Mouse (Mus musculus): ENCODE results near the gene Rhbg. TPM values are rescaled to one million over a fixed set of nuclear protein-coding genes. Genes with fewer than 3 reads are reported as not detected.
A peak's percentile ranks its signal among the peaks of the same experiment; 100 is the strongest.

Gene Rhbg
- polyA plus RNA-seq, 1 experiment from 2014 or later, result 6.7 TPM

DNA sequence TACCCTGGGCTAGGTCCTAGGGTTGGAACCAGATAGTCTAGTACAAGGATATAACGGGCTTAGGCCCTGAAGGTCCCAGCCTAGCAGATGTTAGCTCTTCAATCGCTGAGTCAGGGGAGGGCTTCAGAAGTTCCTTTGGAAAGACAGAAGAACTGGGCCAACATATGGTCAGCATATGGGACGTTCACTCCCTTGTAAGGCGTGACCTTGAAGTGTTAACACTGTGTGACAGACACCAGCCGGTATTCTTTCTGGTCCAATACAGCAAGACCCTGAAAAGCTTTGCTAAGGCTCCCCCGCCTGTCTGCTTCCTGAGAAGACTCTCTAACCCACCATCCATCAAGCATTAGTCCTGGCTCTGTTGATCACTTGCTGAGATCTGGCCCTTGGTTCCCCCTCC, 1.4 kb upstream of the Rhbg start:
- H3K4me3 ChIP-seq, result no peak overlapping the region
- ATAC-seq (ENCODE audit: insufficient number of reproducible peaks, insufficient read depth, low FRiP score, low TSS enrichment, low read depth), result no peak
- H3K4me1 ChIP-seq, result peaks cover 7% of the 10 kb centered on the region
- H3K9ac ChIP-seq, result no peak overlapping the region
- H3K4me2 ChIP-seq, result no peak overlapping the region
- peaks cover 55% of the 10 kb centered on the region for H3K27me3 ChIP-seq
- WGBS, result 57% methylated on average over 6 of the region's 6 CpGs
- no peak overlapping the region for H3K27ac ChIP-seq
- H3K36me3 ChIP-seq, result no peaks in the 10 kb centered on the region
- H3K9me3 ChIP-seq, result no peaks in the 10 kb centered on the region

DNA sequence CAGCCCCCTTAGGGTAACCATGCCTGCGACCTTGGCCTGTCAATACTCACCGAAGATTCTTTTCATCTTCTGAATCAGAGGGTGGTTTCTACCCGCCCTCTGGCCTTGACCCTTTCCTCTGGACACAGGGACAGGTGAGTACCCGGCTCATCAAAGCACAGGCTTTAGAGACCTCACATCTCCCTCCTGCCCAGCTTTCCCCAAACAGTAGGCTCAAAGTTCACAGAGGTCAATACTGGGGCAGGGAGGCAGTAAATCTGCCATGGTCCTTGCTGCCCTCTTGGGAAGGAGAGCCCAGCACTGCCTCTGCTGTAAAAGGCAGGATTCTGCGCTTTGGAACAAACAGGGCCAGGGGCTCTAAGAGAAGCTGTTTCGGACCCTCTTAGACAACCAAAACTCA, 1.8 kb downstream of the Rhbg start:
- Histone ChIP-seq H3K27me3 (peaks cover 65% of the 10 kb centered on the region), H3K9me3 (no peaks in the 10 kb centered on the region), H3K4me1 (peaks cover 7% of the 10 kb centered on the region), H3K36me3 (no peaks in the 10 kb centered on the region), H3K4me3 (no peak overlapping the region), H3K27ac (no peak overlapping the region), H3K4me2 (no peak overlapping the region), H3K9ac (no peak overlapping the region)
- no peak for ATAC-seq (ENCODE audit: insufficient number of reproducible peaks, insufficient read depth, low FRiP score, low TSS enrichment, low read depth)
- WGBS, result 69% methylated on average over 6 of the region's 6 CpGs

DNA sequence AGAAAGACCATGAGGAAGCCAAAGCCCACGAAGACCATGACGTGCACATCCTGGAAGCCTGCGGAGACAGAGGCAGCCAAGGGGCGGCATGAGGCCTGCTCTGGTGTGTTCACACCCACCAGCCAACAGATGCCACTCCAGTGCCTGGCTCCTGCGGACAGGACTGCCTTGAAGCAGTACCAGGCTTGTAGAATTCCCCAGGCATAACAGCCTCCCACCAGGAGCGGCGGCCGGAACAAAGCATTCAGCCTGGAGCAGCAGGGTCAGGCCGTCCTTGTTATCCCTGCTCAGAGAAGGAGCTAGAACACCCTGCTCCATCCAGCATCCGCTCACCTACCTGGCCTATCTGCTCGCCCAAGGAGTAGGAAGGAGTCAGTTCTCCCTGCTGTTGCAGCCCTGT, 6.1 kb downstream of the Rhbg start:
- Histone ChIP-seq H3K36me3 (no peaks in the 10 kb centered on the region), H3K4me1 (no peaks in the 10 kb centered on the region), H3K27me3 (peaks cover 59% of the 10 kb centered on the region), H3K9me3 (no peaks in the 10 kb centered on the region), H3K4me2 (no peak overlapping the region), H3K4me3 (no peak overlapping the region), H3K9ac (no peak overlapping the region), H3K27ac (no peak overlapping the region)
- 67% methylated on average over 11 of the region's 11 CpGs for WGBS
- ATAC-seq (ENCODE audit: insufficient number of reproducible peaks, insufficient read depth, low FRiP score, low TSS enrichment, low read depth), result no peak

DNA sequence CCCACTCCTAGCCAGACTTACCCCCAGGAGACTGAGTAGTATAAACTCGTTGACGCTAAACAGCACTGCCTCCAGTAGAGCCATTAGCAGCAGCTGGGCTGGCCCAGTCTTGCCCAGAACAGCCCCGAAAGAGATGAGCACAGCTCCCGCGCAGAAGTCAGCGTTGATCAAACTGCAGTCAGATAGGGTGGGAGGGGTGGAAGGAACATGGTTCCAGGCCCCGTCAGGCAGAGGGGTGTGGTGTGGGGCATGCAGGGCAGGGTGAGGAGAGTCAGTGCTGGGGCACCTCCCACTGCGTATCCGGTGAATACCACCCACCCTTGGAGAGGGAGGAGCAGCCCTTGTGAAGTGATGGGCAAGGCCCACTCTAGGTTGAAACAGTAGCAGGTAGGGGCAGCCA, 6.8 kb downstream of the Rhbg start:
- H3K4me2 ChIP-seq, result no peak overlapping the region
- no peak overlapping the region for H3K27ac ChIP-seq
- no peak overlapping the region for H3K4me3 ChIP-seq
- WGBS, result 65% methylated on average over 9 of the region's 9 CpGs
- no peak for ATAC-seq (ENCODE audit: insufficient number of reproducible peaks, insufficient read depth, low FRiP score, low TSS enrichment, low read depth)
- no peaks in the 10 kb centered on the region for H3K36me3 ChIP-seq
- H3K4me1 ChIP-seq, result no peaks in the 10 kb centered on the region
- H3K27me3 ChIP-seq, result peaks cover 59% of the 10 kb centered on the region
- no peak overlapping the region for H3K9ac ChIP-seq
- no peaks in the 10 kb centered on the region for H3K9me3 ChIP-seq

DNA sequence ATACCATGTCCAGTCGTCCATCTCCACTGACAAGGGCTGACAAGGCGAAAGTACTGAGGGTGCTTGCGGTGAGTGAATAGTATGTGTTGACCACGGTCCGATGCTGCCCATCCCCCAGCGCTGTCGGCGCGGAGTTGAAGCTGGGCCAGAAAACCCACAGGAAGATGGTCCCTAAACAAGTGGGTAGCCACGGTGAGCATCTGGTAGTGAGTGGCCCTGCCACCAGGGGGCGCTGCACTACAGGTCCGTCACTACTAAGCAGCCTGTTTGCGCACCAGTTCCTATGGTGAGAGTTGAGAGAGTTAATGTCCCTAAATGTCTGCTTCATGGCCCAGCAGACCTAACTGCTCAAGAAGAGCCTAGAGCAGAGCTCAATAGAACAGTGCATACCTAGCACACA, 8.7 kb downstream of the Rhbg start:
- Histone ChIP-seq H3K36me3 (no peaks in the 10 kb centered on the region), H3K4me3 (no peak overlapping the region), H3K27ac (no peak overlapping the region), H3K4me1 (peaks cover 9% of the 10 kb centered on the region; the same call in 1 of the 2 replicates), H3K9me3 (no peaks in the 10 kb centered on the region), H3K27me3 (peaks cover 68% of the 10 kb centered on the region), H3K4me2 (no peak overlapping the region), H3K9ac (no peak overlapping the region)
- ATAC-seq (ENCODE audit: insufficient number of reproducible peaks, insufficient read depth, low FRiP score, low TSS enrichment, low read depth), result no peak
- 16% methylated on average over 13 of the region's 13 CpGs for WGBS

DNA sequence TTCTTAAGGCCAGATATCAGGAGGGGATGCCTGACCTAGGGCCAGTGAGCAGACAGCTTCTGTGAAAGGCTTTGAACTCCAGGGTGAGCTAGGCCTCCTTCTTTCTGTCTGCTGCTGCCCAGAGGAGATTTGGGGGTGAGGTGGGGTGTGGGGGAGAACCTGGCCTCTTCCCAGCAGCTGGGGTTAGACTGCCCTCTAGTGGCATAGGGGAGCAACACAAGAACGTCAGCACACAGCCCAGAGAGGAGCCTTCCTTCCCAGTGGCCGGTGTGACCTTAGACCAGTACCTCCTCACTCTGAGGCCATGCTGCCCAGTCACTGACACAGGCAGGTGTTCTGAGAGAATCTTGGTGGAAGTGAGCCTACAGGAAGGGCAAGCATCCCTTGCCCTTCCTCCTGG, 10.4 kb downstream of the Rhbg start:
- H3K4me1 ChIP-seq, result peaks cover 9% of the 10 kb centered on the region; the same call in 1 of the 2 replicates
- no peak overlapping the region for H3K4me3 ChIP-seq
- no peak overlapping the region for H3K27ac ChIP-seq
- no peak overlapping the region for H3K9ac ChIP-seq
- 0% methylated on average over 2 of the region's 2 CpGs for WGBS
- H3K27me3 ChIP-seq, result peaks cover 85% of the 10 kb centered on the region
- H3K4me2 ChIP-seq, result no peak overlapping the region
- H3K36me3 ChIP-seq, result no peaks in the 10 kb centered on the region
- no peak for ATAC-seq (ENCODE audit: insufficient number of reproducible peaks, insufficient read depth, low FRiP score, low TSS enrichment, low read depth)
- H3K9me3 ChIP-seq, result no peaks in the 10 kb centered on the region

DNA sequence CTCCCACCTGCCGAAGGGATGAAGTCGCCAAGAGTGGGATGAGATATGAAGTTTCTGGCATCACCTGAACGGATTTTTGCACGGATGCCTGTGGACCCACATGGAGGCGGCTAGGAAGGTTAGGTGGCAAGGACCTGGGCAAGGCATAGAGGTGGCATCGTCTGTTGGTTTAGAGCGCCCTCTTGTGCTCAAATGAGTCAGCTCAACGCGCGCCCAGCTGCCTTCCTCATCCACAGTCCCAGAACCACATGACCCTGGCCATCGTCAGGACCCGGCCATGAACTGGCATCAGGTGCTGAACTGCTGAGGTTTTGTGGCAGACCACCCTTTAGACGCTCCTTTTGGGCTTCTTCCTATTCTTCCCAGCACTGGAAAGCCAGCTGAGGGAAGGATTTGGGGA, 12.0 kb downstream of the Rhbg start:
- Histone ChIP-seq H3K4me1 (peaks cover 9% of the 10 kb centered on the region; the same call in 1 of the 2 replicates), H3K27ac (no peak overlapping the region), H3K27me3 (peaks cover 89% of the 10 kb centered on the region), H3K4me2 (no peak overlapping the region), H3K9ac (no peak overlapping the region), H3K9me3 (no peaks in the 10 kb centered on the region), H3K36me3 (no peaks in the 10 kb centered on the region), H3K4me3 (no peak overlapping the region)
- ATAC-seq (ENCODE audit: insufficient number of reproducible peaks, insufficient read depth, low FRiP score, low TSS enrichment, low read depth), result no peak
- 2% methylated on average over 13 of the region's 13 CpGs for WGBS

DNA sequence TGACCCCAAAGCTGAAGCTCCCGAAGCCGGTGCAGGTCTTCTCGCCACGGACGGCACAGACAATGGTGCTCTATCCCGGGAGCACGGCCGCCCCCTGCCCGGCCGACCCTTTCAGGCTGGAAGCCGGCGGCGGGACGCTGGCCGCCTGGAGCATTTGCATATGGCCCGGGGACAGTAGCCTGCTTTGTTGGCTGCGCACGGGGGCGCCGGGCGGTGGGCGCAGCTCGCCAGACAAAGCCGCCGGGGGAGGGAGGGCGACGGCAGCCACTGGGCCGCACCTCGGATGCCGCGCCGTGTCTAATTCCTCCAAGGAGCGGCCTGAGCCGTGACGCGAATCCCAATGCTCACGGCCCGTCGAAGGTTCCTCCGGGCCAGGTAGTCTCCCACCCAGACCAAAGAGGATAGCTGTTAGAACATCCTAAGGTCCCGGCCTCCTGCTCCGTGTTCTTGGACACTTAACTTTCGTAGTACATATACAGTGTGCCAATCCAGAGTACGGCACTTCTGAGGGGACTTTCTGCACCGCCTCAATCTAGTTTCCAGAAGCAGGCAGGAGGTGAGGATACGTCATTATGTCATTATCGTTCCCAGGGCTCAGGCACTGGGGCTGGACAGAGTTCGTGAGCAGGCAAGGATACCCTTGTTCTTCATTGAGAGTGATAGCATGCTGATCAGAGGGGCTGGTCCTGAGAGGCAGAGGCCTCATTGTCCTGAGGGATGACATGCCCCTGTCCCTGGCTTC, 13.3 kb downstream of the Rhbg start:
- Histone ChIP-seq H3K9ac (0 out of 2 replicates have a peak overlapping the region, but pooled peaks have one; percentile 41), H3K27ac (no peak overlapping the region), H3K36me3 (no peaks in the 10 kb centered on the region), H3K4me3 (peak overlapping the region; percentile 31), H3K27me3 (peaks cover 100% of the 10 kb centered on the region), H3K4me2 (peak overlapping the region; percentile 55), H3K9me3 (no peaks in the 10 kb centered on the region), H3K4me1 (peaks cover 9% of the 10 kb centered on the region; the same call in 1 of the 2 replicates)
- 2% methylated on average over 48 of the region's 48 CpGs for WGBS
- ATAC-seq (ENCODE audit: insufficient number of reproducible peaks, insufficient read depth, low FRiP score, low TSS enrichment, low read depth), result no peak

DNA sequence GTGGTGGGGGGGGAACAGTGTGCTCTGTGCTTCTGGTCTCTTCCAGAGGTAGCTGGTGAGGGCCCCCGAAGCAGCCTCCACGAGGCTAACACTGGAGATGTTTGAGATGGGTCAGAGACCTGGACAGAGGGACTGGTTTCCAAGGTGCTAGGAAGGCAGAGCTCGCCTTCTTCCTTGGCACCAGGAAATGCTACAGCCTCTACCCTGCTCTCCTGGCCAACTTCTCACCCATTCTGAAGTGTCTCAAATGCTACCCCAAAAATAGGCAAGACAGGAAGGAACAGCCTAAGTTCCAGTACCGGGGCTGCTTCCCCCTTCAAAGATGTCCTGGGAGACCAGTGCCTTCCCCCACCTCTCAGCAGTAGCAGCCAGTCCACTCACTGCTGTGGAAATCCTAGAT, 15.1 kb downstream of the Rhbg start:
- Histone ChIP-seq H3K27me3 (peaks cover 100% of the 10 kb centered on the region), H3K36me3 (no peaks in the 10 kb centered on the region), H3K27ac (no peak overlapping the region), H3K4me3 (no peak overlapping the region), H3K9me3 (no peaks in the 10 kb centered on the region), H3K4me2 (no peak overlapping the region), H3K9ac (no peak overlapping the region), H3K4me1 (peaks cover 9% of the 10 kb centered on the region; the same call in 1 of the 2 replicates)
- 41% methylated on average over 4 of the region's 4 CpGs for WGBS
- ATAC-seq (ENCODE audit: insufficient number of reproducible peaks, insufficient read depth, low FRiP score, low TSS enrichment, low read depth), result no peak

DNA sequence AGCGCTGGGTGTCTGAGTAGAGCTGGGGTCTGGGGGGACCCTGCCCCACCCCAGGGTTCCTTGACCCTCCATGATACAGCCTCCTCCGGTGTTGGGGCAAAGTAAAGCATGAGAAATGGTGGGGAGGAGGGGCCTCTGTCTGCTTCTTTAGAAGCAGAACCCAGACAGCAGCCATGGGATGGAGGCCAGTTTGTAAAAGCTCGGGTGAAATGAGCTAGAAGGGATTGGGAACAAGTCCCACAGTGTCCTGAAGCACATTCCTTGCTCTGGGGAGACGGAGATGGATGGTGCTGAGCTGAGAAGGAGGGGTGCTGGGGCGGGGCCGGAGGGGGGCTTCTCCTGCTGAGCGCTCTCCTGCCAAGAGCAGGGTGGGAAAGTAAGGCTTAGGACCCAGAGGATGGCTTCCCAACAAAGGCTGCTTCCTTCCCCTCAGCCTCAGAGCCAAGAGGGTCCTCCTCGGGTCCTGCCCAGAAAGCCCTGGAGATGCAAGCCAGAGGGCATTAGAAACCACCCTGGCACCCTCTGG, 15.6 kb downstream of the Rhbg start:
- H3K27ac ChIP-seq, result no peak overlapping the region

DNA sequence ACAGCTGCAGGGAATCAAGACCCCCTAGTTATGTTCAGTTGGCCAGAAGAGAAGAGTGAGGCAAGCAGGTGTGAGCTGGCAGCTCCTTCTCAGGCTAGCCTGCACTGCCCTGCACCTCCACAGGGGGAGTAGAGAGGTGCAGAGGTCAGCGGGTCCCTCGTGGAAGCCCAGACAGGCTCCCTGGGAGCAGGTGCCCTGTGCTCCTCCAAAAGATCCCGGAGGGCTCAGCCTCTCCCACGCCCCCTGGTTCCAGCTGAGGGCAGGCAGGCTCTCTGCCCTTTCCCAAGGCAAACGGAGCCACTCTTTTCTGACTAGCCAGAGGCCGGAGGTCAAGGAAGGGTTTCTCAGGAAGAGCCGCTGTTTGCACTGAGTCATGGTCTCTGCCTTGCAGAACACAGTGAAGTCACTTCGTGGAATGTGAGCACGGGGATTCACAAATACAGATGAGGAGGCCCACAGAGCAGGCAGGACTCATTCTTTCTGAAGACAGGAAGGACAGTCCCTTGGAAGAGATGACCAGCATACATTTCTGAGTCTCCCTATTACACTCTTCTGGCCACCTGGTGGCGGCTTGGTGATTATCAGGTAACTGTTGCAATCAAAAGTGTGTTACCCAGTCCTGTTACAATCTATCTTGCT, 16.8 kb downstream of the Rhbg start:
- Histone ChIP-seq H3K9ac (no peak overlapping the region), H3K27me3 (peaks cover 100% of the 10 kb centered on the region), H3K36me3 (no peaks in the 10 kb centered on the region), H3K4me1 (peaks cover 9% of the 10 kb centered on the region; the same call in 1 of the 2 replicates), H3K4me2 (no peak overlapping the region), H3K27ac (no peak overlapping the region), H3K9me3 (no peaks in the 10 kb centered on the region), H3K4me3 (no peak overlapping the region)
- no peak for ATAC-seq (ENCODE audit: insufficient number of reproducible peaks, insufficient read depth, low FRiP score, low TSS enrichment, low read depth)
- WGBS, result 7% methylated on average over 10 of the region's 10 CpGs

More for the DNA sequence above, 15.6 kb downstream of the Rhbg start:
- WGBS, result 29% methylated on average over 8 of the region's 8 CpGs
- Histone ChIP-seq H3K36me3 (no peaks in the 10 kb centered on the region), H3K9ac (no peak overlapping the region), H3K4me1 (peaks cover 9% of the 10 kb centered on the region; the same call in 1 of the 2 replicates), H3K9me3 (no peaks in the 10 kb centered on the region), H3K27me3 (peaks cover 100% of the 10 kb centered on the region), H3K4me2 (no peak overlapping the region), H3K4me3 (no peak overlapping the region)
- no peak for ATAC-seq (ENCODE audit: insufficient number of reproducible peaks, insufficient read depth, low FRiP score, low TSS enrichment, low read depth)

DNA sequence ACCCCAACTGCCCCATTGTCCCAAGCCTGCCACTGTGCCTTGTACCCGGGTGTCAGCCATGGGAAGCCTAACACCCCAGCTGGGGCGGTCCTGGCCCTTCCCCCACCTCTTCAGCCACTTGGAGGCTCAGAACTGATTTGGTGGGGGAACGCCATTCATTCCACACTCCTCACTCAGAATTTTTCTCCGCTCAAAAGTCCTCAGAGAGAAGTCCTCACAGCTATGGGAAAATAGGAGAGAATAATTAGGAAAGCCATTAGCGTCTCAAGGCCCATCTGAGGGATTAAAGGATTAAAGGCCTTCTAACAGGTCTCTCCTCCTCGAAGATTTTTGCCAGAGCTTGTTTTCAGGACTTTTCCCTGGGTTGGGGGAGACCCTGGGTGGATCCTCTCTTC, 17.4 kb downstream of the Rhbg start:
- H3K27ac ChIP-seq, result no peak overlapping the region

More for the DNA sequence above, 17.4 kb downstream of the Rhbg start:
- ATAC-seq (ENCODE audit: insufficient number of reproducible peaks, insufficient read depth, low FRiP score, low TSS enrichment, low read depth), result no peak
- peaks cover 9% of the 10 kb centered on the region; the same call in 1 of the 2 replicates for H3K4me1 ChIP-seq
- no peak overlapping the region for H3K9ac ChIP-seq
- no peaks in the 10 kb centered on the region for H3K36me3 ChIP-seq
- H3K9me3 ChIP-seq, result no peaks in the 10 kb centered on the region
- H3K4me2 ChIP-seq, result no peak overlapping the region
- no peak overlapping the region for H3K4me3 ChIP-seq
- 10% methylated on average over 6 of the region's 6 CpGs for WGBS
- peaks cover 99% of the 10 kb centered on the region for H3K27me3 ChIP-seq

Measured in embryonic facial prominence, embryonic 13.5 days (tissue).